Mouse (Mus musculus): ENCODE results near the gene Ccdc91.
A peak's percentile ranks its signal among the peaks of the same experiment; 100 is the strongest.

The Ccdc91 gene

GRCm38 (mm10) chr6:147574454-147575182 is 99.0 kb downstream of the Ccdc91 start:
- no peak for DNase-seq

- no peak for DNase-seq
Observed at GRCm38 (mm10) chr6:147575183-147575784, 99.7 kb downstream of the Ccdc91 start.

- DNase-seq: no peak
Observed at GRCm38 (mm10) chr6:147587675-147588074, 112.0 kb downstream of the Ccdc91 start.

GRCm38 (mm10) chr6:147606666-147607065 is 131.0 kb downstream of the Ccdc91 start:
- DNase-seq: no peak

GRCm38 (mm10) chr6:147607613-147608012 is 132.0 kb downstream of the Ccdc91 start:
- DNase-seq: no peak

GRCm38 (mm10) chr6:147615306-147615705 is 139.7 kb downstream of the Ccdc91 start:
- DNase-seq: no peak

- no peak for DNase-seq
Observed at GRCm38 (mm10) chr6:147623142-147623541, 147.5 kb downstream of the Ccdc91 start.

- DNase-seq: no peak
Observed at GRCm38 (mm10) chr6:147636464-147636863, 160.8 kb downstream of the Ccdc91 start.

GRCm38 (mm10) chr6:147643875-147644274 is 168.2 kb downstream of the Ccdc91 start:
- no peak for DNase-seq

- DNase-seq: no peak
Observed at GRCm38 (mm10) chr6:147644391-147644790, 168.8 kb downstream of the Ccdc91 start.

GRCm38 (mm10) chr6:147646401-147646968 is 170.9 kb downstream of the Ccdc91 start:
- no peak for DNase-seq

- DNase-seq: no peak
Observed at GRCm38 (mm10) chr6:147658025-147658424, 182.4 kb downstream of the Ccdc91 start.

- no peak for DNase-seq
Observed at GRCm38 (mm10) chr6:147660718-147661117, 185.1 kb downstream of the Ccdc91 start.

- DNase-seq: no peak
Observed at GRCm38 (mm10) chr6:147661841-147662240, 186.2 kb downstream of the Ccdc91 start.

- DNase-seq: no peak
Observed at GRCm38 (mm10) chr6:147662610-147663009, 187.0 kb downstream of the Ccdc91 start.

- peak; percentile 8 to 59 for DNase-seq
Observed at GRCm38 (mm10) chr6:147664339-147664738, 188.7 kb downstream of the Ccdc91 start.

GRCm38 (mm10) chr6:147671366-147671765 is 195.7 kb downstream of the Ccdc91 start:
- no peak for DNase-seq

GRCm38 (mm10) chr6:147672481-147672880 is 196.9 kb downstream of the Ccdc91 start:
- DNase-seq: no peak

GRCm38 (mm10) chr6:147675022-147675733 is 199.6 kb downstream of the Ccdc91 start:
- DNase-seq: no peak

- DNase-seq: no peak
Observed at GRCm38 (mm10) chr6:147676214-147676613, 200.6 kb downstream of the Ccdc91 start.
